Mouse (Mus musculus): ENCODE data around the gene Smarca2.

GRCm38 (mm10) chr19:26770592-26770991 is 165.7 kb downstream of the Smarca2 start:
- TF ChIP-seq CTCF (IDR thresholded peaks at IDR 0.05; ENCODE audit: extremely low read depth, insufficient read depth, insufficient read length, insufficient replicate concordance) (no peak), POLR2A (IDR thresholded peaks at IDR 0.05; ENCODE audit: low read depth, low read length) (no peak)

All from spleen, adult 2 months (tissue).